Mouse (Mus musculus) embryonic facial prominence, embryonic 14.5 days (tissue): ENCODE measurements around the gene Rarres2. TPM values are rescaled to one million over a fixed set of nuclear protein-coding genes. Genes with fewer than 3 reads are reported as not detected.
"Not testable (repeated sequence)": the region's sequence is repeated elsewhere in the genome, so short reads cannot be mapped to it uniquely, and the experiment has no call there.

ENCODE experiments used
- ATAC-seq: fragments of 200-750 bp; cut with Nextera tagmentation; 2 replicates; pipeline ENCODE4 v1.8.0; 2017; ENCODE audit warnings: low read depth, moderate number of reproducible peaks, moderate TSS enrichment
- DNase-seq: peaks from one replicate; pipeline ENCODE4 v3.0.0-alpha.2; 2015; ENCODE audit warnings: low spot score
- H3K27ac ChIP-seq: fragments of 300-500 bp; sonication (generic); replicated peaks from 2 replicates; pipeline ENCODE4 v1.5.1; 2014; ENCODE audit warnings: low read depth, mild to moderate bottlenecking, low read length, moderate library complexity
- H3K27me3 ChIP-seq: fragments of 300-500 bp; sonication (generic); replicated peaks from 2 replicates; pipeline ENCODE4 v1.6.1; 2014; ENCODE audit warnings: low read length; ENCODE audit not compliant: control insufficient read depth, insufficient read depth
- H3K36me3 ChIP-seq: fragments of 300-500 bp; sonication (generic); 2 replicates; pipeline ENCODE4 v1.6.1; 2014; ENCODE audit warnings: low read length, mixed read lengths; ENCODE audit not compliant: control insufficient read depth, insufficient read depth
- H3K4me1 ChIP-seq: fragments of 300-500 bp; sonication (generic); 2 replicates; pipeline ENCODE4 v1.6.1; 2014; ENCODE audit warnings: antibody characterized with exemption, low read length; ENCODE audit not compliant: control insufficient read depth, insufficient read depth
- H3K4me2 ChIP-seq: fragments of 300-500 bp; sonication (generic); 2 replicates; pipeline ENCODE4 v1.6.1; 2014; ENCODE audit warnings: low read depth, mild to moderate bottlenecking, low read length, moderate library complexity, mixed read lengths
- H3K4me3 ChIP-seq: fragments of 300-500 bp; sonication (generic); 2 replicates; pipeline ENCODE4 v1.5.1; 2014; ENCODE audit warnings: low read depth, mild to moderate bottlenecking, low read length
- H3K9ac ChIP-seq: fragments of 300-500 bp; sonication (generic); 2 replicates; pipeline ENCODE4 v1.6.1; 2014; ENCODE audit warnings: low read depth, mild to moderate bottlenecking, low read length, moderate library complexity, mixed read lengths
- H3K9me3 ChIP-seq: fragments of 300-500 bp; sonication (generic); 2 replicates; pipeline ENCODE4 v1.6.1; 2016; ENCODE audit warnings: low read length; ENCODE audit not compliant: control insufficient read depth
- WGBS: fragments of 180-500 bp; shearing (Covaris S2); extraction: QIAGEN DNeasy Blood & Tissue Kit; methylation state at CpG from one replicate; pipeline ENCODE4 v1.1.7; 2014; 5-methylcytosine and 5-hydroxymethylcytosine counted together
- polyA plus RNA-seq: library from polyadenylated mRNA; unstranded; fragments of >200 nt; fragmentation: Nextera tagmentation; extraction: Ambion mirVana; gene quantifications from 2 replicates; pipeline ENCODE4 v1.2.1, GENCODE M21; 2014

Gene Rarres2
- polyA plus RNA-seq, 1 experiment from 2014 or later = 29.1 TPM

DNA sequence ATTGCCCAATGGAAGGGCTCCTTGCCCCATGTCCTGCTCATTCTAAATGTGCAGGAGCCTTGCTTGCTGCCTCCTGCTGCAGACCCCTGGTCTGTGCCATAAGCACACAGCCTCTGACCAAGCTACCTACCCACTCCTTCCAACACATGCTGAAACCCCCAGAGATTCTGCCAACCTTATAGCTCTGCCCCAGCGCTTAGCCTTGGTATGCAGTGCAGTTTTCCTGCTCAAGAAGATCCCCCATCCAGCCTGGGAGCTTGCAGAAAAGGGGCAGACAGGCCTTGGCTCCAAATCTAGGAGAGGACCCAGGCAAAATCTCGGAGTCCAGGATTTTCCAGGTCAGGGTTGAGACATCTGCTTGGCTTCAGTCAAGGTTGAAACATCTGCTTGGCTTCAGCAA is 39.1 kb downstream of the Rarres2 start:
- Histone ChIP-seq H3K9me3 (no peaks in the 10 kb centered on the region), H3K9ac (peak overlapping the region; percentile 8; the same call in 1 of the 2 replicates), H3K27me3 (no peaks in the 10 kb centered on the region), H3K36me3 (peaks cover 27% of the 10 kb centered on the region), H3K4me2 (no peak overlapping the region), H3K27ac (no peak overlapping the region), H3K4me1 (no peaks in the 10 kb centered on the region), H3K4me3 (no peak overlapping the region)
- DNase-seq (no peak), ATAC-seq (no peak)
- WGBS = 90% methylated on average over 2 of the region's 2 CpGs

DNA sequence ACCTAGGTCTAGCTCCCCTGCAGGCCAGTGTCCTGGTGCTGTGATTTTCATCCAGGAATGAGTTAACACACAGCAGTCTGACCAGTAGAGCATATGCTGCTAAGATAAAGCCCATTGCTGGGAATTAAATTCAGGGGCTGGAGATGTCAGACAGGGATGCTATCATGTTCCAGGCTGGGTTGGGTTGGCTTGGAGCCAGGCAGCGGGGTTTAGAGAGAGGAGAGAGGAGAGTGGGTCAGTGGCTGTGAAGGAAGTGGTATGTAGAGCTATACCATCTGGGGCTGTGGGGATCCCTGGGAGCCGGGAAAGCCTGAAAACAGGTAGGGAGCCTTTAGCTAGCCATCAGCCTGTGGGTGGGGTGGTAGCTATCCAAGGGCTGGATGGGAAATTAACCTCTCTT is 41.7 kb downstream of the Rarres2 start:
- H3K4me3 ChIP-seq = no peak overlapping the region
- H3K4me2 ChIP-seq = no peak overlapping the region
- no peaks in the 10 kb centered on the region for H3K27me3 ChIP-seq
- peak; percentile 66 for ATAC-seq
- DNase-seq = peak; percentile 39
- WGBS = 64% methylated on average over 2 of the region's 2 CpGs
- H3K27ac ChIP-seq = no peak overlapping the region
- H3K4me1 ChIP-seq = no peaks in the 10 kb centered on the region
- H3K9me3 ChIP-seq = no peaks in the 10 kb centered on the region
- H3K36me3 ChIP-seq = peaks cover 35% of the 10 kb centered on the region
- H3K9ac ChIP-seq = no peak overlapping the region

DNA sequence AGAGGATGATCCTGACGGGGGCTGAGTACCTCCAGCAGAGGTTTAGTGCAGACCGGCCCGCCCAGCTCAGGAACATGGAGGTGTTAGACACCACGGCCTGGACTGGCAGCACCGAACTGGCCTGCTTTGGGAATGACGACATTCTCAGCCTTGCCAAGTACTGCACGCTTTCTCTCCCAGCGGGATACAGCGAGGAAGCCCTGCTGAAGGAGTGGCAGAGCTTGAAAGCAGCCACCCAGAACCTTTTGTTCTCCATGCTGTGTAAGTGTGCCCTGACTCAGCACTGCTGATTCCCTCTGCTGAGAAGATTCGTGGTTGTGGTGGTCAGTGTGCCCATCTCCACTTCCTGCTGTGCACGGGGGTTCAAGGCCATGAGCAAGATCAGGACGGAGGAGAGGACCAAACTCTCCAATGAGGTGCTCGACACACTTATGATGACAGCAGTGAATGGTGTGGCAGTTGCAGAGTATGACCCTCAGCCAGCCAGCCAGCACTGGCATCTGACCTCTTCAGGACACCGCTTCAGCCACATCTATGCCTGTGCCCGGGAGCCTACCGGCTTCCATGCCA is 42.6 kb downstream of the Rarres2 start:
- Histone ChIP-seq H3K27ac (no peak overlapping the region), H3K4me3 (no peak overlapping the region), H3K9me3 (no peaks in the 10 kb centered on the region), H3K4me2 (no peak overlapping the region), H3K4me1 (no peaks in the 10 kb centered on the region), H3K36me3 (peaks cover 40% of the 10 kb centered on the region), H3K27me3 (no peaks in the 10 kb centered on the region), H3K9ac (no peak overlapping the region)
- 85% methylated on average over 16 of the region's 16 CpGs for WGBS
- ATAC-seq (no peak), DNase-seq (no peak)

DNA sequence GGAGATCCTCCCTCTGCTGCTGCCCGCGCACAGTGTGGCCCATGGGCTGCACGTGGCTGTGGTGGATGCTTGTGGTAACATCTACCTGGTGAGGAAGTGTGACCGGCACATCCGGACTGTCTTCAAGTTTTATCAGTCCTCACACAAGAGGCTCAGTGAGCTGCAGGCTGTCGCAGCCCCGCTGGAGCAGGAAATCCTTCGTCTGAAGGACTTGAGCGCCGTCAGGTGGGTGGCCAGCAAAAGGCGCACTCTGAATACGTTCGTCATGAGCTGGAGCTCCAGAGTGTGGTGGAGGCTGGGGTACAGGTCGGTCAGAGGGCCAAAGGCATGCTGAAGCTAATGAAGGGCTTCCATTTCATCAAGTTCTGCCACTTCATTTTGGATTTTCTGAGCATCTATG is 43.3 kb downstream of the Rarres2 start:
- Histone ChIP-seq H3K27ac (no peak overlapping the region), H3K4me1 (no peaks in the 10 kb centered on the region), H3K9ac (no peak overlapping the region), H3K36me3 (peaks cover 40% of the 10 kb centered on the region), H3K27me3 (no peaks in the 10 kb centered on the region), H3K4me3 (no peak overlapping the region), H3K9me3 (no peaks in the 10 kb centered on the region), H3K4me2 (no peak overlapping the region)
- DNase-seq (no peak), ATAC-seq (no peak)
- 77% methylated on average over 14 of the region's 14 CpGs for WGBS

DNA sequence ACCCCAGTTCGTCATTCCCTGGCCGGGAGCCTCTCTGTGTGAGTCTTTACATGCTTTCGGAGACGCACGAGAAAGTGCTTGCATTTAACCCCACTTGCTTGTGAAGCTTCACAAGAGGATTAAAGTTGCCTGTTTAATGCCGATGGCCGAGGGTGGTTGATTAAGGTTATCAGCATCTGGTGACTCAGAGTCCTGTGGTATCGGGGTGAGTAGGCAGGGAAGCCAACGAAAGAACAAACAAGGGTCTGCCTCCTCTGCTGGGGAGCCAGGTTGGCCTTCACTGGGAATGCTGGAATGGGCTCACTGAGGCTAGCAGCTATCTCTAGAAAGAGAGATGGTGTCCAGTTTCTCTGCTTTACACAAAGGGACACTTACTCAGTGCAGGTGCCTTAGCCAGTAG is 44.7 kb downstream of the Rarres2 start:
- DNase-seq (no peak), ATAC-seq (no peak)
- Histone ChIP-seq H3K9me3 (no peaks in the 10 kb centered on the region), H3K4me2 (no peak overlapping the region), H3K9ac (no peak overlapping the region), H3K4me1 (no peaks in the 10 kb centered on the region), H3K27me3 (no peaks in the 10 kb centered on the region), H3K27ac (no peak overlapping the region), H3K36me3 (peaks cover 40% of the 10 kb centered on the region), H3K4me3 (no peak overlapping the region)
- WGBS = 84% methylated on average over 9 of the region's 9 CpGs

DNA sequence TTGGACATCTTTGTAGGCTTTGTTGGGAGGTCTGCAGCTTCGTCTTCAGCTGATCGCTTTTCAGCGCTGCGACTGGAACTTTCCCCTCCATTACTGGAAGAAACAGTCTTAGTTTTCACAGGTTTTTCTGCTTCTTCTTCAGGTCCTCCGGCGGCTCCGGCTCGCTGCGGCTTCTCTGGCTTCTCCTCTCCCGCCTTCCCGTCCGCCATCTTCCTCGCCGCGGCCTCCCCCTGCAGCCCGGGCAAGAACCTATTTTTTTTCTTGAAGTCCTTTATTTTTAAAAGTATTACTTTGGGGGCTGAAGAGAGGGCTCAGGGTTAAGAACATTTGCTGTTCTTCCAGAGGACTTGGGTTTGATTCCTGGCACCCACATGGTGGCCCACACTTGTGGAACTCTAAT is 47.7 kb downstream of the Rarres2 start:
- H3K4me3 ChIP-seq, H3K9ac ChIP-seq, DNase-seq, H3K9me3 ChIP-seq, ATAC-seq, H3K27me3 ChIP-seq, H3K4me2 ChIP-seq, H3K4me1 ChIP-seq, H3K27ac ChIP-seq: not testable (repeated sequence)
- H3K36me3 ChIP-seq = peaks cover 29% of the 10 kb centered on the region; the same call in 1 of the 2 replicates
- 94% methylated on average over 13 of the region's 16 CpGs for WGBS

Other genes starting within 250 kb of the Rarres2 start
- gene Krba1, start 177.2 kb downstream of the Rarres2 start, polyA plus RNA-seq = 18.0 and 23.0 TPM in 2 replicates
- gene Zfp467, start 127.0 kb downstream of the Rarres2 start, polyA plus RNA-seq = 22.1 and 25.4 TPM in 2 replicates
- 0.29 and 1.1 TPM in 2 replicates for gene Sspo, start 124.6 kb downstream of the Rarres2 start, polyA plus RNA-seq
- gene Atp6v0e2, start 35.2 kb downstream of the Rarres2 start, polyA plus RNA-seq = 22.8 TPM in 2 replicates
- gene Lrrc61, start 18.0 kb downstream of the Rarres2 start, polyA plus RNA-seq = 6.7 and 6.8 TPM in 2 replicates
- not detected in 2 replicates for gene Gm45021, start 16.8 kb upstream of the Rarres2 start, polyA plus RNA-seq
- gene Repin1, start 21.1 kb upstream of the Rarres2 start, polyA plus RNA-seq = 23.1 and 23.4 TPM in 2 replicates
- gene Gm44965, start 21.2 kb upstream of the Rarres2 start, polyA plus RNA-seq = not detected in 2 replicates
- gene Zfp775, start 29.3 kb upstream of the Rarres2 start, polyA plus RNA-seq = 5.9 and 6.1 TPM in 2 replicates
- gene AI854703, start 54.0 kb upstream of the Rarres2 start, polyA plus RNA-seq = 0.77 and 0.90 TPM in 2 replicates
- 0.46 and 0.93 TPM in 2 replicates for gene Gimap8, start 74.4 kb upstream of the Rarres2 start, polyA plus RNA-seq
- 7.4 and 9.1 TPM in 2 replicates for gene Gimap9, start 103.3 kb upstream of the Rarres2 start, polyA plus RNA-seq
- gene Gimap4, start 111.8 kb upstream of the Rarres2 start, polyA plus RNA-seq = 12.6 and 13.3 TPM in 2 replicates
- gene Gimap6, start 135.4 kb upstream of the Rarres2 start, polyA plus RNA-seq = 19.6 and 22.8 TPM in 2 replicates
- gene Gm28053, start 145.8 kb upstream of the Rarres2 start, polyA plus RNA-seq = 3.2 TPM in 1 of 2 replicates, not detected in the other
- gene Gimap7, start 145.8 kb upstream of the Rarres2 start, polyA plus RNA-seq = not detected in 2 replicates
- gene Gimap1, start 166.3 kb upstream of the Rarres2 start, polyA plus RNA-seq = 10.5 and 12.7 TPM in 2 replicates
- gene Gimap5, start 173.4 kb upstream of the Rarres2 start, polyA plus RNA-seq = 5.2 and 5.3 TPM in 2 replicates
- not detected in 2 replicates for gene Gimap3, start 198.1 kb upstream of the Rarres2 start, polyA plus RNA-seq